Mouse (Mus musculus) C2C12 (cell line): ENCODE data around the gene Fmo3. TPM values are rescaled to one million over a fixed set of nuclear protein-coding genes. Genes with fewer than 3 reads are reported as not detected.

Experiments used
- polyA plus RNA-seq: library from polyadenylated mRNA; unstranded; fragments of >200 nt; fragmentation: generic; extraction: Trizol; gene quantifications from one replicate; pipeline ENCODE4 v1.2.1, GENCODE M21; 2012; ENCODE audit warnings: missing spikeins

The Fmo3 gene
- polyA plus RNA-seq, 1 experiment: not detected

Other genes starting within 250 kb of the Fmo3 start
- gene Prrc2c, start 244.0 kb downstream of the Fmo3 start, polyA plus RNA-seq: 35.2 TPM
- gene Fmo4, start 170.6 kb downstream of the Fmo3 start, polyA plus RNA-seq: 0.06 TPM
- 0.27 TPM for gene Fmo1, start 117.9 kb downstream of the Fmo3 start, polyA plus RNA-seq
- not detected for gene Fmo2, start 85.8 kb downstream of the Fmo3 start, polyA plus RNA-seq
- gene Fmo6, start 47.0 kb downstream of the Fmo3 start, polyA plus RNA-seq: not detected
- not detected for gene Mroh9, start 101.1 kb upstream of the Fmo3 start, polyA plus RNA-seq